Mouse (Mus musculus): ENCODE measurements at regions not wholly inside any gene's neighbourhood (a gene's known extent, or its start where the extent isn't known, plus 50 kb on each side); places are given as distances from the start of the nearest gene placed in this dataset.

DNA sequence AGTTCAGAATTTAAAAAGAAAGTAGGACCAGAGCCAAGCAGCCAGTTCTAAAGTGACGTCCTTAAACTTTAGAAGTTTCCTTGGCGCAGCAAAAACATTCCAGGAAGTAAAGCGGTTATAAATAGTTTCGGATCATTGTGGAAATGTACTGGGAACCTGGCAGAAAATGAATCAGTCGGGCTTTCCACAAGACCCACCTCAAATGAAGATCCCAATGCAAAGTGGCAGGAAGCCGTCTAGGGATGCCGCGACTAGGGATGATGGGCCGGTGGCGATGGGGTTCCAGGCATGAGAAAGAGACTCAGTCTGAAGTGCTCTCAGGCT, 161.3 kb upstream of the Ccdc54 start:
- TF ChIP-seq CTCF (IDR thresholded peaks at IDR 0.05; ENCODE audit: insufficient read depth, low read length) (no peak), POLR2A (IDR thresholded peaks at IDR 0.05; ENCODE audit: borderline replicate concordance, extremely low read depth, low read depth, low read length) (no peak)

Data from lung, adult 2 months (tissue).